Mouse (Mus musculus) Patski (cell line): ENCODE results near the gene Cdipt. TPM values are rescaled to one million over a fixed set of nuclear protein-coding genes. Genes with fewer than 3 reads are reported as not detected.

Source experiments
- ATAC-seq: fragments of 100-300 bp; one replicate; pipeline ENCODE4 v1.8.0; 2021
- CTCF ChIA-PET: fragments of 350-600 bp; sonication (Branson Sonifier 250); formaldehyde crosslinking; loops from one replicate; lab custom pipeline; 2022; ENCODE audit warnings: inconsistent platforms; lab: Charles Lee
- POLR2A ChIA-PET: fragments of 350-600 bp; sonication (Branson Sonifier 250); formaldehyde crosslinking; loops from one replicate; lab custom pipeline; 2022; ENCODE audit warnings: antibody characterized with exemption, inconsistent platforms; lab: Charles Lee
- DNase-seq: peaks from one replicate; pipeline ENCODE4 v3.0.0-alpha.2; 2011; ENCODE audit warnings: low read depth, low spot score
- H3K27me3 ChIP-seq: fragments of 371-371 bp; one replicate; pipeline ENCODE4 v1.5.1; 2021
- CTCF ChIP-seq: fragments of 100-300 bp; IDR thresholded peaks from one replicate; pipeline ENCODE4 v1.5.1; 2021
- in situ Hi-C: fragments of 300-500 bp; cut with MboI; formaldehyde crosslinking; loops from 3 replicates; pipeline ENCODE4 v1.11.1; 2018; ENCODE audit warnings: low pct_unique_long_range_greater_than_20kb, mixed read lengths
- polyA plus RNA-seq: library from polyadenylated mRNA; unstranded; gene quantifications from one replicate; pipeline ENCODE4 v1.2.3, GENCODE M21; 2021

Gene Cdipt
- polyA plus RNA-seq, 1 experiment from 2014 or later: 143 TPM

DNA sequence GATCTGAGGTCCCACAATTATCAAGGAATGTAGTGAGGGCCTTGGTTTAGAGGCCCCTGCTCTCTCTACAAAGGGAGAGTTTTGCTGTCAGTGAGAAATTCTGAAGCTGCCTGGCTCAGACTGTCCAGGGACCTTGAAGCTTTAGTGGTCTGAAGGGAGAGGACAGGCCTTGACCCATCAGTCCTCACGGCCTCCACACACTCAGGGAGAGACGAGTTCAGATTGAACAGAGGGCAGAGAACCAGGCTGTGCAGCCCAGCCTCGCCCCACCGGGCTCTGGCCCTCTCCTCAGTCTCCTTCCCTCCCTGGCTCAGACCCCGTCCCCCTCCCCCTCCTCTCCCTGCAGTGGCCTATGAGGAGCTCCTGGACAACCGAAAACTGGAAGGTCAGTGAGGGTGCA is 8.4 kb upstream of the Cdipt start:
- in situ Hi-C loops: loop anchor here (10.0 kb wide), 1 partner anchor 127 kb away; the partner anchor contains the start of gene AI467606
- no peak for DNase-seq
- no peak for ATAC-seq
- no peaks in the 10 kb centered on the region for H3K27me3 ChIP-seq
- POLR2A ChIA-PET: no interaction called here
- CTCF ChIA-PET: no interaction called here
- TF ChIP-seq CTCF: no peak

DNA sequence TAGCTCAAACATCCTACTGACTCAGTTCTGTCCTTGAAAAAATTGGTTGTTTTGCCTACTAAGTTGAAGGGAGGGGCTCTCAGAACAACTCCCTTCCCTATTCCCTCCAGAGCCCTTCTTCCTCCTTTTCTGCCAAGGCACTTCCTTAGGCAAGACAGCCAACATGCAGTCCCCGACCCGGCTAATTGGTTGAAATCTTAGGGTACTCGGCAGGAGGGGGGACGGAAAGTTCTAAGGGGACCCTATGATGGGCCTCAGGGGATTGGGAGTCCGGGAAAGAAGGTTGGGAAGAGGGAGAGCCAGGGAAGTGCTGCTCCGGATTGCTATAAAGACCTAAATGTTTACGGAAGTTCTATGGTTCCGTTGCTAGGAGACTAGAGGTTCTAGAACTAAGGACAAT is 221 bp upstream of the Cdipt start:
- ChIA-PET POLR2A (no interaction called here), CTCF (no interaction called here)
- no peaks in the 10 kb centered on the region for H3K27me3 ChIP-seq
- in situ Hi-C loops: no loop called here
- DNase-seq (no peak), ATAC-seq (no peak)
- no peak for TF ChIP-seq CTCF

DNA sequence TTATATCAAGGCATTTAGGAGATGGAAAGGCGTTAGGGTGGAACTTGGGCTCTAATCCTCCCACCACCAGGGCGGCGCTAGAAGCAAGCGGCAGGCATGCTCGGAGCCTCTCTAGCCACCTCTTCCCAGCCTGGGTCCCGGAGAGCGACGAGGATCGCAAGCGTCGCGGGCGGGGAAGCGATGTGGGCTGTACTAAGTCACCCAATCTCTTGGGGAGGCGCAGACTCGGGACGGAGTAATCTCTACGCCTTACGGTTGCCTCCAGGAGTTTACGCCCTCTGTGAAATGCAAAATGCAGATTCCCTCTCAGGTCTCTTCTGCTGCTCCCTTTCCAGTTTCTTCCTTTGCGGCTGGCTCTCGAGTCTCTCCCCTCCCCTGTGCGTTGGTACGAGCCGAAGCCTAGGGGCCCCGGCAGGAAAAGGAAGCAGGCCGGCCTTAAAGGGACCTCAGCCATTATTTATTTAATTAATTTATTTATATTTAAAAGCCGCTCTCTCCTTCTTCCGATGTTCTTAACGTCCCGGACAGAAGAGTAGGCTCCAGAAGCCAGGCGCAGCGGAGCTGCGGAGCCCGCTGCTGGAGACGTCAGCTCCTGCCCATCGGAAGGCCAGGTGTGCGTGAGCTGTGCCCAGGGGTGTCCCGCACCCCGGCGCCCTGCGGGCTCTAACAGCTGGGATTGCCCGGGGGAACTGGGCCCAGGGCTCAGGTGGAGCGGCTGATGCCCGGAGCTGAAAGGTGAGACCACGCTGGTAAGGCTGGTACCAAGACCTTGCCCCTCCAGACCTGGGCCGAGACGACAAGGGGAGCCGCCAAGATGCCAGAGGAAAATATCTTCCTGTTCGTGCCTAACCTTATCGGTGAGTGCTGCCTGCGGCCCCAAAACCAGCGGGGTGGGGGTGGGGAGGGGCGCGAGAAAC is 494 bp downstream of the Cdipt start, which contains the start of gene Cdiptos:
TSS of gene Cdiptos (minus strand) at position 149 of the 917 bp plus-strand sequence.
- POLR2A ChIA-PET: interaction anchor here (0.8 to 1.4 kb wide), 3 partner anchors 16 to 41 kb away, joined by 3 to 4 read pairs (median 3); partner anchors contain the start of genes Pagr1a and Pagr1b
- in situ Hi-C loops: no loop called here
- DNase-seq (peak; percentile 82), ATAC-seq (peak; percentile 73)
- CTCF ChIA-PET: interaction anchor here (1.0 to 1.1 kb wide), 3 partner anchors 23 to 144 kb away, joined by 3 to 4 read pairs (median 3); no protein-coding TSS in a partner anchor
- TF ChIP-seq CTCF: peak; percentile 99
- no peaks in the 10 kb centered on the region for H3K27me3 ChIP-seq

DNA sequence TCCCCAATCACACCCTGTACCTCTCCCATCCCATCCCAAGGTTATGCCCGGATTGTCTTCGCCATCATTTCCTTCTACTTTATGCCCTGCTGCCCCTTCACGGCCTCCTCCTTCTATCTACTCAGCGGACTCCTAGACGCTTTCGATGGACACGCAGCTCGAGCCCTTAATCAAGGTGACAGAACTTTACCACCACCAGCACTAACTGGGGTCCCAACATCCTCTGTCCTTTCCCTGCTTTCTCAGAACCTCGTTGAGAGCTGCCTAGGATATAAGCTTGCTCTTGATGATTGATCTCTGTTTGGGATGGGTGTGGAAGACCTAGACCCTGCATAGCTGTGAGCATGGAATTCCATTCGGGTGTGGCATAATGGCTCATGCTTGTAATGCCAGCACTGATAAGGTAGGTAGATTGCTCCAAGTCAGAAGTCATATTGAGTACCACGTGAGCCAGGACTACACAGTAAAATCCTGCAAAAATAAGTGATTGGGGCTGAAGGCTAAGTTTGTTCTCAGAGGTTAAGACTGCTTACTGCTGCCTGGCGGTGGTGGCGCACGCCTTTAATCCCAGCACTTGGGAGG is 1.3 kb downstream of the Cdipt start:
- ChIA-PET POLR2A (interaction anchor here (0.8 to 1.4 kb wide), 3 partner anchors 15 to 40 kb away, joined by 3 to 4 read pairs (median 3); partner anchors contain the start of genes Pagr1a and Pagr1b), CTCF (interaction anchor here (1.0 to 1.1 kb wide), 3 partner anchors 23 to 144 kb away, joined by 3 to 4 read pairs (median 3); no protein-coding TSS in a partner anchor)
- ATAC-seq (no peak), DNase-seq (no peak)
- TF ChIP-seq CTCF: no peak
- H3K27me3 ChIP-seq: no peaks in the 10 kb centered on the region
- in situ Hi-C loops: no loop called here

DNA sequence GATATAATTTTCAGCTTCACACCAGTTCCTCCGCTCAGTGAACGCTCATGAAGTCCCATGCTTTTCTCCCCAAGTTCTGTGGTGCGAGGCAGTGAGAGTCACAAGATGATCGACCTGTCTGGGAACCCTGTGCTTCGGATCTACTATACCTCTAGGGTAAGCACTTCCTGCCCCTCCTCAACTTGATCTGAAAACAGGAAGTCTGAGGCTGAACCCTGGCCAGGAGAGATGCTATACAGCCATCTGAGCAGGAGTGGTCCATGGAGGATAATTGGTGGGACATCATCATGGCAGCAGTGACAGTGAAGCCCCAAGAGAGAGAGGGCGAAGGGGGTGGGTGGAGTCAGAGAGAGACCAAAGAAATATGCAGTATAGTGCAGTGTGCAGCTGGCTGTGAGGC is 3.1 kb downstream of the Cdipt start:
- in situ Hi-C loops: no loop called here
- no peak for TF ChIP-seq CTCF
- ATAC-seq: no peak
- DNase-seq: no peak
- ChIA-PET POLR2A (no interaction called here), CTCF (no interaction called here)
- no peaks in the 10 kb centered on the region for H3K27me3 ChIP-seq

DNA sequence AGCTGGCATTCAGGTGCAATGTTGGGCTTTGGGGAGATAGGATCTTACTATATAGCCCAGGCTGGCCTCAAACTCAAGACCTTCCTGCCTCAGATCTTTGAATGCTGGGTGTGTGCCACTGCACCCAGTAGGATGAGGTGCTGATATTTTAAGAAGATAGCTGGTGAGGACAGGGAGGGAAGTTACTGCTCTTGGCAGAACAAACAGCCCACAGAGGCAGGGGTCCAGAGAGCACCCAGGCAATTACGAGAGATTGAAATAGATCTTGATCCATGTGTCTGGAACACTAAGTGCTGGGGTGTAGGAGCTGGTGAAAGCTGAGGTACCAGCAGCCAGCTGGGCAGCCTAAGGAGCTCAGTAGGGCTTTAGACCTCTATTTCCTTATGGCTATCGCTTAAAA is 5.9 kb downstream of the Cdipt start:
- no peaks in the 10 kb centered on the region for H3K27me3 ChIP-seq
- CTCF ChIA-PET: no interaction called here
- ATAC-seq: no peak
- in situ Hi-C loops: no loop called here
- POLR2A ChIA-PET: interaction anchor here (1.8 kb wide), 1 partner anchor 35 kb away, joined by 4 read pairs; the partner anchor contains the start of genes Pagr1a and Pagr1b
- TF ChIP-seq CTCF: no peak
- no peak for DNase-seq

- CTCF ChIA-PET: no interaction called here
- in situ Hi-C loops: no loop called here
- DNase-seq: no peak
- no peak for TF ChIP-seq CTCF
- POLR2A ChIA-PET: interaction anchor here (1.8 kb wide), 1 partner anchor 35 kb away, joined by 4 read pairs; the partner anchor contains the start of genes Pagr1a and Pagr1b
- no peaks in the 10 kb centered on the region for H3K27me3 ChIP-seq
- ATAC-seq: no peak
Observed at GRCm38 (mm10) chr7:126982054-126982453, 6.3 kb downstream of the Cdipt start.

GRCm38 (mm10) chr7:126983113-126983512 is 7.4 kb downstream of the Cdipt start:
- no peak for DNase-seq
- CTCF ChIA-PET: no interaction called here
- H3K27me3 ChIP-seq: no peaks in the 10 kb centered on the region
- TF ChIP-seq CTCF: no peak
- in situ Hi-C loops: no loop called here
- no peak for ATAC-seq
- POLR2A ChIA-PET: no interaction called here

DNA sequence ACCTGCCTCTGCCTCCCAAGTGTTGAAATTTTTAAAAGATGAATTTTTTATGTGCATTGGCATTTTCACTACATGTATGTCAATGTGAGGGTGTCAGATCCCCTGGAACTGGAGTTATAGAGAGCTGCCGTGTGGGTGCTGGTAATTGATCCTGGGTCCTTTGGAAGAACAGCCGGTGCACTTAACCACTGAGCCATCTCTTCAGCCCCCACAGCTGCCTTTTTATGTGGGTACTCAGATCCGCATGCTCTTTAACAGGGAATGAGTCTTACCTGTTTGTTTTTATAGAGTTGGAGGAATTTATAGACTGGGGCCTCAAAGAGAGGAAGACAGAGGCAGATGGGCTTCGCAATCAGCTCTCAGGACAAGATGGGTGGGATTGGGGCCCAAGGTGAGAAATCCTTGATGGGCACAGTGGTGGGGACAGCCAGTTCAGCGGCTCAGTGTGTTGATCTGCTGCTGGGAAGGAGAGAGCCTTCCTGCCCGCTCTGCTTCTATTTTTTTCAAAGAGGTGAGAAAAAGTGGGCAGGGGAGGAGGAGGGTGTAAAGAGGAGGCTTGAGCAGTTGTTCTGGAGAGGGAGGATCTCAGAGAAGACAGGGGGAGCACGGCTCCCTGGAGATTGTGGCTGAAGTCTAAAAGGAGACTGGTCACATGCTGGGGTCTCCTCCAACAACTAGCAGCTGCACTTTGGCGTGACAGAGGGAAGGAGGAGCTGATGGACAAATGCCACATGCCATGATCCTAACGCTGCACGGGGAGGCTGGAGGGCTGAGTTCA is 9.1 kb downstream of the Cdipt start:
- DNase-seq (no peak), ATAC-seq (no peak)
- in situ Hi-C loops: no loop called here
- POLR2A ChIA-PET: no interaction called here
- CTCF ChIA-PET: no interaction called here
- H3K27me3 ChIP-seq: no peaks in the 10 kb centered on the region
- no peak for TF ChIP-seq CTCF

- DNase-seq (no peak), ATAC-seq (peak; percentile 57)
- no peak for TF ChIP-seq CTCF
- POLR2A ChIA-PET: interaction anchor here (0.9 kb wide), 1 partner anchor 14 kb away, joined by 3 read pairs; no protein-coding TSS in a partner anchor
- H3K27me3 ChIP-seq: no peaks in the 10 kb centered on the region
- in situ Hi-C loops: no loop called here
- CTCF ChIA-PET: no interaction called here
Observed at GRCm38 (mm10) chr7:126986319-126986718, 10.6 kb downstream of the Cdipt start.
